Mouse (Mus musculus): ENCODE data around the gene Gm773.

DNA sequence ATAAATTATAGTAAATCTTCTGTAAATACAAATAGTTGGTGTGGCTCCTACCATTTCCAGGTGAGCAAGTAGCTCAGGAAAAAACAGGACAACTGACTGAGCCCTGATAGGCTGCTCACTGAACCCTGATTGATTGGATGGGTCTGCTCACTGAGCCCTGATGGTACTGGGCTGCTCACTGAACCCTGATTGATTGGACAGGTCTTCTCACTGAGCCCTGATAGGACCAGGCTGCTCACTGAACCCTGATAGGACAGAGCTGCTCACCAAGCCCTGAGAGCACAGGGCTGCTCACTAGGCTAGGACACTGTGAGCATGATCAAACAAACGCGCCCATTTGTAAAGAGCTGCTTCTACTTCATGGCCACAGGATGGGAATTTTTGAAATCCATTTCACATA is 61.3 kb downstream of the Gm773 start:
- TF ChIP-seq CTCF (conservative IDR thresholded peaks at IDR 0.05; ENCODE audit: low read length) = no peak
- TF ChIP-seq NANOG (IDR thresholded peaks at IDR 0.05; ENCODE audit: borderline replicate concordance, low read length) = no peak
- no peak for TF ChIP-seq POU5F1 (IDR thresholded peaks at IDR 0.05; ENCODE audit: borderline replicate concordance, low read length)
